ENCODE assay signal across 8 mouse cellular contexts in the genomic region with DNA sequence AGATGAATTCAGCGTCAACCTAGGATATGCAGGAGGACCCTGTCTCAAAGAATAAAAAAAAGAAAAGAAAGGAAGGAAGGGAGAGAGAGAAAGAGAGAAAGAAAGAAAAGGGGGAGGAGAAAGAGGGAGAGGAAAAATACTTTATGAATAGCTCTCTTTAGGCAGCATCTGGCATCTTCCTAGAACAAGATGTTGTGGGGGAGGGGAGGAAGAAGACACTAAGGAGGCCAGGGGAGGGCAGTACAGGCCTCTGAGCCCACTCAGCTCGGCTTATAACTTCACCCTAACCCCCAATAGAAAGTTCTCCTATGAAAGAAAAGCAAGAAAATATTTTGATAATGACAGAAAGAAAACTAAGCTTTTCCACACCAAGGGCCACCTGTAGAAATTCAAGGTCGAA. TPM values are rescaled to one million over a fixed set of nuclear protein-coding genes. Genes with fewer than 3 reads are reported as not detected.
DNase-seq lines count a peak whose midpoint lies in the region; ATAC-seq and TF ChIP-seq lines count a peak whose summit lies in the region.

No protein-coding gene starts in this region.

- H3K4me1 ChIP-seq in kidney, adult 2 months (ENCODE audit: control insufficient read depth, insufficient read depth, low read length) = peaks cover 47% of the 10 kb centered on the region
- peaks cover 35% of the 10 kb centered on the region for H3K4me1 ChIP-seq in bone marrow, adult 2 months (ENCODE audit: control insufficient read depth, insufficient read depth, low read length)
- peaks cover 73% of the 10 kb centered on the region for H3K4me1 ChIP-seq in forebrain, embryonic 14.5 days (ENCODE audit: control insufficient read depth, insufficient read depth, low read length)
- H3K4me1 ChIP-seq in midbrain, embryonic 12.5 days = peaks cover 85% of the 10 kb centered on the region

- ATAC-seq in forebrain, embryonic 14.5 days = no peak
- no peak for ATAC-seq in midbrain, embryonic 12.5 days (ENCODE audit: low FRiP score, low read depth)

- 55% methylated on average over 3 of the region's 3 CpGs for WGBS in kidney, adult 2 months
- 48% methylated on average over 3 of the region's 3 CpGs for WGBS in bone marrow, adult 2 months
- WGBS in forebrain, embryonic 14.5 days = 22% methylated on average over 3 of the region's 3 CpGs
- WGBS in midbrain, embryonic 12.5 days = 27% methylated on average over 3 of the region's 3 CpGs

- no peak overlapping the region for H3K9ac ChIP-seq in forebrain, embryonic 14.5 days (ENCODE audit: low read length)
- no peak overlapping the region for H3K9ac ChIP-seq in midbrain, embryonic 12.5 days (replicated peaks)

- no peaks in the 10 kb centered on the region for H3K27me3 ChIP-seq in kidney, adult 2 months (replicated peaks; ENCODE audit: control insufficient read depth, insufficient read depth, low read length)
- H3K27me3 ChIP-seq in forebrain, embryonic 14.5 days (replicated peaks; ENCODE audit: control insufficient read depth, insufficient read depth, low read length) = no peaks in the 10 kb centered on the region
- no peaks in the 10 kb centered on the region for H3K27me3 ChIP-seq in midbrain, embryonic 12.5 days

- TF ChIP-seq CTCF in kidney, adult 2 months (conservative IDR thresholded peaks at IDR 0.05; ENCODE audit: insufficient read depth, insufficient read length, low read depth, low read length) = no peak
- TF ChIP-seq CTCF in bone marrow, adult 2 months (IDR thresholded peaks at IDR 0.05; ENCODE audit: control insufficient read depth, insufficient read depth, low read length) = no peak

- no peak for DNase-seq in kidney, adult 2 months
- no peak for DNase-seq in kidney, postnatal 25 days
- peak; percentile 71 for DNase-seq in forebrain, embryonic 14.5 days (ENCODE audit: low spot score)
- no peak for DNase-seq in ovary, postnatal 10 days (ENCODE audit: low spot score)
- DNase-seq in right cerebral cortex, postnatal 36 days (ENCODE audit: low spot score in 2 of 2) = no peak
- DNase-seq in left cerebral cortex, adult 8-10 months (ENCODE audit: low spot score in 2 of 2) = no peak

- no peak overlapping the region for H3K4me2 ChIP-seq in forebrain, embryonic 14.5 days (ENCODE audit: low read length)
- 0 out of 2 replicates have a peak overlapping the region, but pooled peaks have one; percentile 5 for H3K4me2 ChIP-seq in midbrain, embryonic 12.5 days (replicated peaks)

- TF ChIP-seq POLR2A in kidney, adult 2 months (IDR thresholded peaks at IDR 0.05; ENCODE audit: low read depth, low read length) = no peak
- no peak for TF ChIP-seq POLR2A in bone marrow, adult 2 months (IDR thresholded peaks at IDR 0.05; ENCODE audit: borderline replicate concordance, control insufficient read depth, low read depth, low read length)

- H3K4me3 ChIP-seq in kidney, adult 2 months (ENCODE audit: insufficient read depth, low read depth, low read length) = no peak overlapping the region
- H3K4me3 ChIP-seq in bone marrow, adult 2 months (replicated peaks; ENCODE audit: control insufficient read depth, low read depth, low read length) = no peak overlapping the region
- no peak overlapping the region for H3K4me3 ChIP-seq in forebrain, embryonic 14.5 days (ENCODE audit: low read depth, low read length)
- no peak overlapping the region for H3K4me3 ChIP-seq in midbrain, embryonic 12.5 days

- no peaks in the 10 kb centered on the region for H3K9me3 ChIP-seq in forebrain, embryonic 14.5 days (replicated peaks; ENCODE audit: control insufficient read depth, low read length)
- H3K9me3 ChIP-seq in midbrain, embryonic 12.5 days = no peaks in the 10 kb centered on the region

- H3K36me3 ChIP-seq in kidney, adult 2 months (ENCODE audit: control insufficient read depth, insufficient read depth, low read length) = no peaks in the 10 kb centered on the region
- H3K36me3 ChIP-seq in forebrain, embryonic 14.5 days (ENCODE audit: control insufficient read depth, insufficient read depth, low read length) = no peaks in the 10 kb centered on the region
- no peaks in the 10 kb centered on the region for H3K36me3 ChIP-seq in midbrain, embryonic 12.5 days

- H3K27ac ChIP-seq in kidney, adult 2 months (ENCODE audit: insufficient read depth, low read depth, low read length) = peak overlapping the region; percentile 81
- peak overlapping the region; percentile 94 for H3K27ac ChIP-seq in bone marrow, adult 2 months (ENCODE audit: control insufficient read depth, insufficient read depth, low read depth, low read length, poor library complexity)
- H3K27ac ChIP-seq in forebrain, embryonic 14.5 days (ENCODE audit: low read depth, low read length) = peak overlapping the region; percentile 71
- H3K27ac ChIP-seq in midbrain, embryonic 12.5 days (replicated peaks) = peak overlapping the region; percentile 97

RNA-seq across cellular contexts. Expression of a gene that starts 9.0 kb away (rescaled TPM):
- polyA plus RNA-seq in kidney, adult 2 months (2012; rRNA removed) = 119 and 121 TPM in 2 replicates
- 23.3 and 41.2 TPM in 2 replicates for polyA plus RNA-seq in bone marrow, adult 2 months (2011; ENCODE audit: insufficient read depth, insufficient read length, low replicate concordance, missing spikeins)
- 101 and 105 TPM in 2 replicates for polyA plus RNA-seq in forebrain, embryonic 14.5 days (2014; fragmentation: Nextera tagmentation; extraction: Ambion mirVana)
- polyA plus RNA-seq in midbrain, embryonic 12.5 days (2016; fragmentation: Nextera tagmentation; extraction: Ambion mirVana) = 87.3 and 88.5 TPM in 2 replicates
- 10 to 100 TPM; 37.0 to 49.9 (median 44.1) TPM for total RNA-seq in left cerebral cortex, adult 8-10 months (2022)

RNA-seq across cellular contexts. Expression of a gene that starts 56.0 kb away (rescaled TPM):
- 68.2 and 80.8 TPM in 2 replicates for polyA plus RNA-seq in kidney, adult 2 months (2012; rRNA removed)
- polyA plus RNA-seq in bone marrow, adult 2 months (2011; ENCODE audit: insufficient read depth, insufficient read length, low replicate concordance, missing spikeins) = 114 and 196 TPM in 2 replicates
- 33.2 and 48.9 TPM in 2 replicates for polyA plus RNA-seq in forebrain, embryonic 14.5 days (2014; fragmentation: Nextera tagmentation; extraction: Ambion mirVana)
- 46.7 and 52.6 TPM in 2 replicates for polyA plus RNA-seq in midbrain, embryonic 12.5 days (2016; fragmentation: Nextera tagmentation; extraction: Ambion mirVana)
- total RNA-seq in left cerebral cortex, adult 8-10 months (2022) = 100 to 1,000 TPM; 121 to 133 (median 125) TPM
